Mouse (Mus musculus): ENCODE data around the gene Dctd. TPM values are rescaled to one million over a fixed set of nuclear protein-coding genes. Genes with fewer than 3 reads are reported as not detected.
A peak's percentile ranks its signal among the peaks of the same experiment; 100 is the strongest.

Dctd gene
- total RNA-seq (2022), result 1 to 10 TPM; 6.5 to 7.9 (median 7.2) TPM

DNA sequence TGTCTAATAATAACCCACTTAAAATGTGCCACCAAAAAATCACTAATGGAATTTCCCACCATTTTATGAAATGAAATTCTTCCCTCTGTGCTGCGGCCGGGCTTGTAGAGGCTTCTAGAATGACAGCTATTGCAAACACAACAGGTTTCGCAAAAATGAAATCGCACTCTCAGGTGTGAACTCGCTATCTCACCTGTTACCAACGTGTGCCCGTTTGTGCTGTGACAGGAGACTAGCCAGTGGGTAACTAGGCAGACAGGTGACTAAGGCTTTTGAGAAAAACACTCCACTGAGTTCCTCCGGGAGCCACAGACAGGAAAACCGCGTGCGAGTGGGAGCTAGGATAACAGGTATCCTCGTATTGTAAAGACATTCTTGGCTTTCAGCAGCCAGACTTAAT lies at the start of gene Dctd:
Dctd (plus strand) TSS at position 301 of the 400 bp plus-strand sequence.
- no peak for DNase-seq (ENCODE audit: low spot score in 2 of 2)

DNA sequence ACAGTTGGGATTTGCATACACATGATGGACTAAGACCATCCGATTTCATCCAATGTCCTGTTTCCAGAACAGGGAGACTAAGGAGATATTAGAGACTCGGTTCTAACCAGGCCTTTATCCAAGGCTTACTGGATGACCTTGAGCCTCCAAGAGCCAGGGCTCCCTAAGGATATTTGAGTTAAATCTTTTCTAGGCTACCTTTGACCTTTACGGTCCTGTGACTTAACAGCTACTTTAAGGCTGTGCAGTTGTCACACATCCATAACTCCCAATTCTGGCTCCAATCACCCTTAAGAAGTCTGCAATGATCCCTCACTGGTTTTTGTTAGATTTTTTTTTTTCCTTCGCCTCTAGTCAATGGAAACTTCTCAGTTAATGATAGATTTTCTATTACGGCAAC lies 45.3 kb upstream of the Dctd start:
- DNase-seq (ENCODE audit: low spot score in 2 of 2), result no peak

- no peak for DNase-seq (ENCODE audit: low spot score in 2 of 2)
Observed at GRCm38 (mm10) chr8:48063526-48064072, 35.3 kb upstream of the Dctd start.

DNA sequence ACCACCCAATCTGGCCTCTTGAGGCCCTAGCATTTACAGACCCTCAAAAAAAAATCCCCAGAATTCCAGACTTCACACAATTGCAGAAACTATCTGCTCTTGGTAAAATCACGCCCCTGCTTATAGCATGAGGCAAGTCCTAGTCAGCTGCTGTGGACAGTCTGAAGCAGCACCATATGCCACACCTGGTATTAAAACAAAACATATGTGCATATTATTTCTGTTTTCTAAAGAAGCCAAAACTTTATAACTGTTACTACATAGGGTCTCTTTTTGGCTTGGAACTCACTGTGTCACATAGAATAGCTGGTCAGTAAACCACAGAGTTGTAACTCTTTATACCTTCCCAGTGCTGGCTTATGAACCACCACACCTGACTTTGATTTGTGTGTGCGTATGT lies 24.7 kb upstream of the Dctd start:
- DNase-seq (ENCODE audit: low spot score in 2 of 2), result no peak

GRCm38 (mm10) chr8:48082343-48082742 lies 16.5 kb upstream of the Dctd start:
- DNase-seq (ENCODE audit: low spot score in 2 of 2), result no peak

DNA sequence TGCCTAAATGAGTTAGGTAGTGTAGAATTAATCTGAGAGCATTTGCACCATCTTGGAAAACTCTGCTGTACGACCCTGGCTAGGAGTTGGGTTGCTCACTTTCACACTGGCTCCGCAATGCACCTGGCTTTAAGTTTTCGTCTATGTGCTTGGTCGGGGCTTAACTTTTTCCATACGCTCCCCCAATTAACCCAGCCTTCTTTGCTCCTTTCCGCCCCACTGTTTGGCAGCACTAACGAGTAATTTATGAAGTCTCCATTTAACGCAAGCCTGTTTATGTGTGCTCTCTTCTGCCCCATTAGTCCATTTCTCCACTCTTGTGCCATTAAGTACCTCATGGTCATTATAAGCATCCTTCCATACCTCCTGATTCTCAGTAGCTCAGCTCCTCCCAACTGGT lies 8.2 kb upstream of the Dctd start:
- no peak for DNase-seq (ENCODE audit: low spot score in 2 of 2)

DNA sequence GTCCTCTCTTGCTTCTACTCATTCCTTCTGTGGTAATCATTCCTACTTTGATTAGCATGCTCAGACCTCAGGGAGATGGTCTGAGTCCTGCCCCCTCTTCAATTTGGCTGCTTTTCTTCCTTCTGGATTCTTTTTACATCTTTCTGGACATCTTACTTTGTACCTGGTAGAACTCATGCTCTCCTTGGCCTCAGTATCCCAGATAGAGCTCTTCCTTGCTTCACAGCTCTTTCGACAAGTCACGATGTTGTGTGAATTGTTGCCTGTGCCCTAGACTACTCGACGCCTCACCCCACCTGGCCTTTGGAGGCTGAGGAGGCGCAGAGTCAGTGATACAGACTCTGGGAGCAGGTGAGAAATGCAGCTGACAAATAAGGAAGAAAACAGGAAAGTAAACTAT lies 3.5 kb upstream of the Dctd start:
- DNase-seq (ENCODE audit: low spot score in 2 of 2), result no peak

GRCm38 (mm10) chr8:48097131-48097794 lies 1.6 kb upstream of the Dctd start:
- peak; percentile 52 to 68 for DNase-seq (ENCODE audit: low spot score in 2 of 2)

DNA sequence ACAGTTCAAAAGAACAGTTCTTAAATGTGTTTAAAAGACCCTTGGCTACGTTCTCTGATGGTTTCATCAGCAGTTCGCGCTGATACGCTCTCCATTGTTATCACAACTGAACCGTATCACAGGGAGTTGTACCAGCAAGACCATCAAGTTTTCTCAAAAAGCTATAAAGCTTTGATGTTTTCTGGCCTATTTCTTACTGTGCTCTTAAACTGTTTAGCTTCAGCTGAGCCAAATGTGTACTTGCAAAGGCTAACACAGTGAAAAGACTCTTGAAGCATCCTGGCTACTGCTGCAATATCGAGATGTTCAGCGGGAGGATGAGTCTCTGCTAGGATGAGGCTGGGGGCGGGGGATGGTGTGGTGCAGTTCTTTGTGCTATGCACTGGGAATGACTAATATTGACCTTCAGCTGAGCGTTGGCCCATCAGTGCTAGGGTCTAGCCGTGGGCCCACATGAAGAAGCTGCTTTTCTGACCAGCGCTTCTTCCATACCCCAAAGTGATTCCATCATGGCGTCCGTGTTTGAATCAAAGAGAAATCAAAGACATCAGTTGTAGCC lies 732 bp upstream of the Dctd start:
- DNase-seq (ENCODE audit: low spot score in 2 of 2), result no peak

DNA sequence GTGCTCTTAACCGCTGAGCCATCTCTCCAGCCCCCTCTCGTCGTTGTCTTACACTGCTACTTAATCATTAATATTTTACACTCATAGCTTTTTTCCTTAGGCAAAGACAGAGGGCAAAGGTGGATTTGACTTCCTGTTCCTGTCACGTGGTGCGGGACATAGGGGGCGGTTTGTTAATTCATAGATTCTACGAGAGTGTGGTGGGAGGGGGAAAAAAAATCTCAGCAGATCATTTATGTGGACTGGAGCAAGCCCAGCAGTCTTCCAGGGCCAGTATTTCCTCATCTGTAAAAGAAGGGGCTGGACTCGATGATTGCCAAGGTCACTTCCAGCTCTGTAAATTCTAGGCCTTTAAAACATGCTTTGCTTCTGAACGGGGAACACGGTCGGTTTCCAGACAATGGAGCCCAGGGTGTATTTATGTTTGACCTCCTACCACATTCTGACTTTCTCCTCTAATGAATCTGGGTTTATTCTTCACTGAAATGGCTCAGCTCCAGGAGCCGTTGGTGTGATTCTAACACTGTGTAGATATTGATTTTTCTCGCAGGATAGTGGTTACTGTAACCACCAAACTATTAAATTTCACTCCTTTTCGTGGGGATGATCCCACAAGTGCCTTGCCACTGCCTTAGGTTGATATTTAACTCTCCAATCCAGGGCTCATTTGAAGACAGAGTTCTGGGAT lies 1.4 kb downstream of the Dctd start:
- no peak for DNase-seq (ENCODE audit: low spot score in 2 of 2)

DNA sequence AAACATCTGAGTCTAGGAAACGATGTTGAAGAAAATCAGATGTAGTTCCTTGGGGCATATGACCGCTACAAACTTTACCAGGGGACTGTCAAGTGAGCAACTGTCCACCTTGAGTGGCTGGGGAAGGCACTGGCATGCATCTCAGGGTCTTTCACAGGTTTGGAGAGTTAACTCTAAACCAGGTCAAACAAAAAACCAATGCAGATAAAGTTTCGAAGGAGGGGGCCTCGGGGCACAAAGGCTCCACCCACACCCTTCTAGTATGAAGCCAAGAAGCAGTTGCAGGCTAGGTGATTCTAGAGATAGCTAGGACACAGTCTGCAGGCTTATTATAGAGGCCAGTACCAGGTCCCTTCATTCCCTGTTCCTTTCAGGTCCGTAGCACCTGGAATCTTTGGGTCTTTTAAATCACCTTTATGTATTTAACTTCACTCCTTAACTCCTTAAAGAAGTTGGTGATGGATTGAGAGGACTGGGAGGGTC lies 10.5 kb downstream of the Dctd start:
- no peak for DNase-seq (ENCODE audit: low spot score in 2 of 2)

- DNase-seq (ENCODE audit: low spot score in 2 of 2), result peak; percentile 26 to 32
Observed at GRCm38 (mm10) chr8:48109856-48110780, 11.2 kb downstream of the Dctd start.

DNA sequence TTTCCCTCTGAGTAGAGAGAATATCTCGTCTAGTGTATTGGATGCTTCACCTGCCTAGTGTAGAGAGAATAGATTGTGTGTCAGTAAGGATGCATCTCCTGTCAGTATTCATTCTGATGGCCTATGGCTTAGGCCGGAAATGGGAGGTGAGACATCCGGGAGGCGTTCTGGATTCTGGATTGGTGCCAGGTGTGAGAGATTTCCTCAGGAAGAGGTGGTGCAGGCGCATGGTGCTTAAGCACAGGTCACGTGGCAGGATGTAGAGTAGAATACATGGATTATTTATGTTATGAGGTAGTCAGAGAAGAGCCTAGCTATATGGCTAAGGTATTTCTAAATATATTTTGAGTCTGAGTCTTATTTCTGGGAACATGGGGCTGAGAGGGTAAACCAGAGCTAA lies 15.7 kb downstream of the Dctd start:
- DNase-seq (ENCODE audit: low spot score in 2 of 2), result no peak

DNA sequence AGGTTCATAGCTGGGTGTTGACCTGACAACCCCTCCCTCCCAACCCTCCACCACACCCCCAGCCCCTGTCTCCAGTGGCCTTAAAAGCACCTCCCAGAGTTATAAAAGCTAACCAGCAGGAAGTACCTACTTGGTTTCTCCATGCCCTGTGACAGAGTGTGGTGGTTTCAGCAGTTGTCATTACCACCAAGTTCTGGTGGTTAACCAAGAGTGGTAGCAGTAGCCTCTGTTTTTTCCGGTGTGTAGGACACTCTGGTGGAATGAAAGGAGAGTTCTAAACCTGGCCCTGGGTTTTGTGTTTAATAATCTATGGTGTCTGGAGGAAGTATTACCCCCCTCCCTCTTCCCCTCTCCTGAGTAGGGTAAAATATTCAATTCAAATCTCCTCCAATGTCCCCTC lies 24.1 kb downstream of the Dctd start:
- DNase-seq (ENCODE audit: low spot score in 2 of 2), result no peak

DNA sequence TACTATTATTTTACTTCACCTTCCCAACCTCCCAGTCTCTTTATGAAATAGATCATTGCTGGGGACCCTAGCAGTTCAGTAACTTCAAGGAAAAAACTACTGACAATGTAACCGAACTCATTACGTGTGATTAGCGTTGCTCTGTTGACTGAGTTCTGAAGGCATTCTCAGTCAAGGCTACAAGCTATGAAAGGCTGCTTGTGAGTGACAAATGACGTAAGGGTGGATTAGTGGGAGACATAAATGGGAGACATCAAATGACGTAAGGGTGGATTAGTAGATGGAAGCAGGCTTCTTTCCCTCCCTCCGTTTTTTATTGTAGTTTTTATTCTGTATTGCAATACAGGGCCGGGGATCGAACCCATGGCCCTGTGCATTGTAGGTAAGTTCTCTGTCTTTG lies 26.0 kb downstream of the Dctd start:
- no peak for DNase-seq (ENCODE audit: low spot score in 2 of 2)

DNA sequence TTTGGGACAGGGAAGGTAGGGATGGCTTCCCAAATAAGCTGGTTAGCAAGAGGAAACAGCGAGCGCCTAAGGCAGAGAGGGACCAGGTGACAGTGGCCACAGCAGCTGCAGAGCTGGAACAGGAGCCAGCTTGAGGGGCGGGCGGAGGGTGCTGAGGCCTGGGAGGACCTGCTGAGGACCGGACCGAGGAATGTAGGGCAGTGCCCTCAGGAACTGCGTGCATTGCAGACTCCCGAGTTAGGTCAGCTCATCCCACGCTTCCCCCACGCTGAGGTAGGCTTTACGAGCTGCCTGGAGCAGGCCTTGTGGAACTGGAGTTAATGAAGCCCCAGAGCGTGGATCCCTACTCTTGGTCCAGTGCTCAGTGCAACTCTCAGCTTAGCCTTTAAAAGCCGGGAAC lies 28.1 kb downstream of the Dctd start:
- DNase-seq (ENCODE audit: low spot score in 2 of 2), result no peak

DNA sequence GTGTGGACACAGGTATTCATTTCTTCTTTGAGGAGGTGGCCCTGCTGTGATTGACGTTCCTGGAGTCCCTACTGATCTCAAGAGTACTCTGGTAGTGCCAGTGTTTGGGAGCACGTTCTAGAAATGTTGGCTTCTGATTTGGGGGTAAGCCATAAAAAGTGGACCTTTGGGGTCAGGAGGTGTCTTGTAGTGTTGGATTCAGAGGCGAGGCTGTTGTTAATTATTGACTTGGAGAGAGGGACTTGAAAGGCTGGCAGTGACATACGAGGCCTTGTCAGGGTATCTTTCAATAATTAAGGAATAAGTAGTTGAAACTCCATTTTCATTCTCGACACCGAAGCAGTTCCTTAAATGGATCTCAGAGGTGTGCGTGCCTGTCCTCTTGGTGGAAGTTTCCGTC lies 31.4 kb downstream of the Dctd start:
- DNase-seq (ENCODE audit: low spot score in 2 of 2), result no peak

DNA sequence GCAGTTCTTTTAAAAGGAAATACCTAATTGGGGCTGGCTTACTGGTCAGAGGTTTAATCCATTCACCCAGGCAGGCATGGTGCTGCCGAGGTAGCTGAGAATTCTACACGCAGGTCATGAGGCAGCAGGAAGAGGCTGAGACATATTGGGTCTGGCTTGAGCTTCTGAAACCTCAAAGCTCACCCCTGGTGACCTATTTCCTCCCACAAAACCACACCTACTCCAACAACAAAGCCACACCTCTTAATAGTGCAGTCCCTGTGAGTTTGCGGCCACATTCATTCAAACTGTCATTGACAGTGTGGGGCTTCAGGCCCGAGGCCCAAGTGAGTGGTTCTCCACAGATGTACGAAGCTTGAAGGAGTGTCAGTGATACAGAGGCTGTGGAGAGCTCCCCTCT lies 34.4 kb downstream of the Dctd start:
- no peak for DNase-seq (ENCODE audit: low spot score in 2 of 2)

- DNase-seq (ENCODE audit: low spot score in 2 of 2), result no peak
Observed at GRCm38 (mm10) chr8:48136804-48137650, 38.1 kb downstream of the Dctd start.

GRCm38 (mm10) chr8:48137651-48137937 lies 38.7 kb downstream of the Dctd start:
- DNase-seq (ENCODE audit: low spot score in 2 of 2), result no peak

DNA sequence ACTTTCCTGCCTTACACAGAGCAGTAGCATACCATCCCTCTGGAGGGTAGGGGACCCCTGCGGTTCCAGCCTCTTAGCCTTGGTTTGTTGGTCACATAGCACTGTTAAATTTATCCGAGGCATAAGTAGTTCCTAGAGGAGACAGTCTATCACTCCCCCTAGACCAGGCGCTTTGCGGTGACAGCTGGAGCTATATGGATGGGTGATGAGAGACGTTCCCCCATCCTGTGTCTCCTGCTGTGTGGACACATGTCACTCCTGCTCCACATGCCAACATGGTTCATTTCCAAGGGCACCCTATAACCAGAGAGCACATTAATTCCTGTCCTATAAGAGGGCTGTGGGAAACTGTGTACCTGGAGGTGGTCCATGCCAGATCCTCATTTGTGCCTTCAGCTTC lies 42.1 kb downstream of the Dctd start:
- no peak for DNase-seq (ENCODE audit: low spot score in 2 of 2)
